ENCODE assay signal across 12 mouse cellular contexts in genomic region chr9:112490963-112491362, GRCm38 (mm10).
DNase-seq lines count a peak whose midpoint lies in the region; ATAC-seq and TF ChIP-seq lines count a peak whose summit lies in the region.
"Had no signal": no experiment of that assay in that cellular context is flagged by ENCODE, and none has a peak within 500 bp of the region (broad histone marks: within the 10 kb centered on the region; RNA-seq: fewer than 3 reads in every experiment).

No protein-coding gene starts in this region.

- H3K4me2 ChIP-seq in hindbrain, embryonic 15.5 days: no peak overlapping the region
- H3K4me2 ChIP-seq in hindbrain, embryonic 13.5 days: no peak overlapping the region
- no peak overlapping the region for H3K4me2 ChIP-seq in forebrain, embryonic 16.5 days (ENCODE audit: low read length)
- H3K4me2 ChIP-seq: lung, embryonic 14.5 days had no signal

- no peaks in the 10 kb centered on the region for H3K4me1 ChIP-seq in hindbrain, embryonic 15.5 days (replicated peaks)
- H3K4me1 ChIP-seq in hindbrain, embryonic 13.5 days (replicated peaks): no peaks in the 10 kb centered on the region
- peaks cover 7% of the 10 kb centered on the region for H3K4me1 ChIP-seq in forebrain, embryonic 16.5 days (replicated peaks; ENCODE audit: control insufficient read depth, insufficient read depth, low read length)
- H3K4me1 ChIP-seq: limb, embryonic 10.5 days had no signal

- no peaks in the 10 kb centered on the region for H3K36me3 ChIP-seq in hindbrain, embryonic 15.5 days
- no peaks in the 10 kb centered on the region for H3K36me3 ChIP-seq in hindbrain, embryonic 13.5 days
- H3K36me3 ChIP-seq in forebrain, embryonic 16.5 days (ENCODE audit: control insufficient read depth, insufficient read depth): no peaks in the 10 kb centered on the region
- H3K36me3 ChIP-seq: G1E; limb, embryonic 10.5 days had no signal

- H3K4me3 ChIP-seq in hindbrain, embryonic 15.5 days: no peak overlapping the region
- H3K4me3 ChIP-seq in hindbrain, embryonic 13.5 days: no peak overlapping the region
- no peak overlapping the region for H3K4me3 ChIP-seq in forebrain, embryonic 16.5 days (replicated peaks; ENCODE audit: low read length)
- H3K4me3 ChIP-seq in gastrocnemius, adult 2 months: no peak overlapping the region
- H3K4me3 ChIP-seq: limb, embryonic 10.5 days had no signal

- H3K27me3 ChIP-seq in hindbrain, embryonic 15.5 days: no peaks in the 10 kb centered on the region
- no peaks in the 10 kb centered on the region for H3K27me3 ChIP-seq in hindbrain, embryonic 13.5 days
- H3K27me3 ChIP-seq in forebrain, embryonic 16.5 days (replicated peaks; ENCODE audit: control insufficient read depth, insufficient read depth, low read length): no peaks in the 10 kb centered on the region

- no peaks in the 10 kb centered on the region for H3K9me3 ChIP-seq in hindbrain, embryonic 15.5 days
- H3K9me3 ChIP-seq in hindbrain, embryonic 13.5 days: no peaks in the 10 kb centered on the region
- no peaks in the 10 kb centered on the region for H3K9me3 ChIP-seq in forebrain, embryonic 16.5 days (ENCODE audit: control insufficient read depth, low read length)
- H3K9me3 ChIP-seq: limb, embryonic 10.5 days had no signal

- no peak overlapping the region for H3K9ac ChIP-seq in hindbrain, embryonic 15.5 days
- no peak overlapping the region for H3K9ac ChIP-seq in hindbrain, embryonic 13.5 days
- H3K9ac ChIP-seq in forebrain, embryonic 16.5 days (replicated peaks; ENCODE audit: low read depth, low read length): no peak overlapping the region
- H3K9ac ChIP-seq: lung, embryonic 14.5 days had no signal

- intact Hi-C loops in gastrocnemius, adult 2 months (cut with DNase I): no loop called here

- peak; percentile 60 for DNase-seq in adrenal gland, postnatal 10 days
- no peak for DNase-seq in adrenal gland, postnatal 4 days (ENCODE audit: low spot score in 2 of 2)
- peak; percentile 1 for DNase-seq in ovary, postnatal 14 days (ENCODE audit: low spot score)
- DNase-seq in ovary, postnatal 10 days (ENCODE audit: low spot score): no peak
- no peak for DNase-seq in gastrocnemius, adult 2 months
- DNase-seq: lung, embryonic 14.5 days; thymus, postnatal 36 days had no signal

- TF ChIP-seq CTCF in gastrocnemius, adult 2 months (IDR thresholded peaks at IDR 0.05): no peak

- WGBS in hindbrain, embryonic 15.5 days: 60% methylated on average over 1 of the region's 1 CpGs
- 84% methylated on average over 1 of the region's 1 CpGs for WGBS in hindbrain, embryonic 13.5 days
- WGBS in forebrain, embryonic 16.5 days: 52% methylated on average over 1 of the region's 1 CpGs

- ATAC-seq in hindbrain, embryonic 15.5 days (ENCODE audit: low FRiP score, low read depth): peak; percentile 54; the same call in 1 of the 2 replicates
- ATAC-seq in hindbrain, embryonic 13.5 days (ENCODE audit: low FRiP score): no peak
- peak; percentile 84 for ATAC-seq in forebrain, embryonic 16.5 days

- no peak overlapping the region for H3K27ac ChIP-seq in hindbrain, embryonic 15.5 days (replicated peaks)
- H3K27ac ChIP-seq in hindbrain, embryonic 13.5 days: no peak overlapping the region
- H3K27ac ChIP-seq in forebrain, embryonic 16.5 days (ENCODE audit: low read length): no peak overlapping the region
- no peak overlapping the region for H3K27ac ChIP-seq in gastrocnemius, adult 2 months
- H3K27ac ChIP-seq: limb, embryonic 10.5 days had no signal

Comparison
In these comparisons a context has a peak if more than half of its experiments do, and no peak if none do; other contexts are left out.
1. DNase-seq: peak in adrenal gland, postnatal 10 days (single experiment) and ovary, postnatal 14 days (single experiment); none in adrenal gland, postnatal 4 days (0 of 2), ovary, postnatal 10 days (single experiment) and gastrocnemius, adult 2 months (single experiment).